Mouse (Mus musculus): ENCODE measurements around the gene Slc39a5. TPM values are rescaled to one million over a fixed set of nuclear protein-coding genes. Genes with fewer than 3 reads are reported as not detected.

Slc39a5 gene
- total and polyA plus RNA-seq, 3 experiments = not detected

DNA sequence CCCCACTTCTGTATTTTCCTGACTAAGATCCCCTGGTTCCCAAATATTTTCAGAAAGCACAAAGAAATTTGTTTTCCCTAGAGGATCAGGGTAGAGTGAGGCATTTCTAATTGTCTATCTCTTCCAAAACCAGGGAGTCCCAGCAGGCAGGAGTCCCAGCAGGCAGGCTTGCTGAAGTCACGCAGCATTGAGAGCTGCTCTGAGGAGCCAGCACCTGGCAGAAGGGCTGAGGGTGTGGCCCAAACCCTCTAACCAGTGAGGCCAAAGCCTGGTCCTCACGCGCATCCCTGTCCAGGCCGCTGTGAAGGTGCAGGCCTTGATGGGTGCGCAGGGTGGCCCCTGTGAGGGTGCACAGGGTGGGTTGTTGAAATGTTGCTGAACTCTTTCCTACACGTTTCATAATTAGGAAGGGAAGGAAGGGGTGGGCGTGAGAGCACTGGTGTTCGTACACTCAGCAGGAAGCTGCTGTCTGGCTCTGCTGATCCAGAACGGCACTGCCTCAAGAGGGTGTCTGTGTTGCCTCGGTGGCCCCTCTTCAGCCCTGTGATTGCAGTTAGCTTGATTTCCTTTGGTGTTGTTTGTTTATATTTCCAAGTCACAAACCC is 37.7 kb upstream of the Slc39a5 start:
- DNase-seq = peak; percentile 35 to 46
- H3K79me2 ChIP-seq (replicated peaks; ENCODE audit: control insufficient read depth, insufficient read depth, low read length) = no peaks in the 10 kb centered on the region
- no peak for TF ChIP-seq POLR2A (IDR thresholded peaks at IDR 0.05; ENCODE audit: insufficient read depth, low read depth, low read length)
- TF ChIP-seq CTCF (IDR thresholded peaks at IDR 0.05) = no peak
- no peak for TF ChIP-seq EP300 (IDR thresholded peaks at IDR 0.05; ENCODE audit: insufficient read depth, low read depth, low read length)
- no peaks in the 10 kb centered on the region; the same call in 1 of the 2 replicates for H3K36me3 ChIP-seq (ENCODE audit: control insufficient read depth, insufficient read depth, low read length)
- no peak overlapping the region for H3K9ac ChIP-seq (ENCODE audit: low read depth, low read length)
- 47% methylated on average over 10 of the region's 10 CpGs for WGBS
- H3K27me3 ChIP-seq (ENCODE audit: control insufficient read depth, insufficient read depth, low read length) = no peaks in the 10 kb centered on the region
- H3K4me1 ChIP-seq (ENCODE audit: control insufficient read depth, insufficient read depth, low read length) = peaks cover 8% of the 10 kb centered on the region
- H3K4me3 ChIP-seq = no peak overlapping the region
- intact Hi-C loops (cut with DNase I) = no loop called here
- H3K27ac ChIP-seq = peak overlapping the region; percentile 40

DNA sequence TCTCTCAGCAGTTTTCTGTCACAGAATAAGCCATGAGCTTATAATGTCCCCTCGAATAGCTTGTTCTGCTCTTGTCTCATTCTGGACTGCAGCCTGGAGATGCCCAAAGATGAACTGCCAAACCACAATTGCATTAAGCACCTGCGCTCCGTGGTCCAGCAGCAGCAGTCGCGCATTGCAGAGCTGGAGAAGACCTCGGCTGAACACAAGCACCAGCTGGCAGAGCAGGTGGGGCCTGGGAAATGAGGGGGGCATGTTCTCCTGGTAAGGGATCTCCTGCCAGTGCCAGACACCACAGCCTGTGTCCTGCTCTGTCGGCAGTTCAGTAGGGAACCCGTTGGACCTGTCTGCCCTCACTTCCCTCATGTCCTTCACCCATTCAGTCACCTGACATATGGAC is 35.3 kb upstream of the Slc39a5 start:
- Histone ChIP-seq H3K79me2 (replicated peaks; ENCODE audit: control insufficient read depth, insufficient read depth, low read length) (no peaks in the 10 kb centered on the region), H3K27ac (no peak overlapping the region), H3K9ac (ENCODE audit: low read depth, low read length) (no peak overlapping the region), H3K4me3 (no peak overlapping the region), H3K27me3 (ENCODE audit: control insufficient read depth, insufficient read depth, low read length) (no peaks in the 10 kb centered on the region), H3K36me3 (ENCODE audit: control insufficient read depth, insufficient read depth, low read length) (no peaks in the 10 kb centered on the region; the same call in 1 of the 2 replicates), H3K4me1 (ENCODE audit: control insufficient read depth, insufficient read depth, low read length) (peaks cover 8% of the 10 kb centered on the region)
- DNase-seq = no peak
- intact Hi-C loops (cut with DNase I) = no loop called here
- no peak for TF ChIP-seq EP300 (IDR thresholded peaks at IDR 0.05; ENCODE audit: insufficient read depth, low read depth, low read length)
- TF ChIP-seq POLR2A (IDR thresholded peaks at IDR 0.05; ENCODE audit: insufficient read depth, low read depth, low read length) = no peak
- TF ChIP-seq CTCF (IDR thresholded peaks at IDR 0.05) = no peak
- WGBS = 71% methylated on average over 8 of the region's 8 CpGs

DNA sequence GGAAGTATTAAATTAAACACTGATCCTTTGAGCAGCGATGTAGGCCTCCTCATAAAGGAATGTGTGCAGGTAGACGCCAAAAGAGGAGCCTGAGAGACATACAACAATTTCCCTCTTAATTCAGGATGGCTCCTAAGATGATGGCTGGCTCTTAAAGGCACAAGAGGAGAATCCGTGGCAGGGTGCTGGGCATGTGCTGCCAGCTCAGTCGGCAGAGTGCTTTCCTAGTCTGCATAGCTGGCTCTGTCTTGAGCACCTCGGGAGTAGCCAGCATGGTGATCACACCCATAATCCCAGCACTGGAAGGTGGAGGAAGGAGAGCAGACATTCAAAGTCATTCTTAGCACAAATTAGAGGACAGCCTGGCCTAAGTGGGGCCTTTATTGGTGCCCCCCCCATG is 34.8 kb upstream of the Slc39a5 start:
- no peaks in the 10 kb centered on the region for H3K27me3 ChIP-seq (ENCODE audit: control insufficient read depth, insufficient read depth, low read length)
- no peaks in the 10 kb centered on the region; the same call in 1 of the 2 replicates for H3K36me3 ChIP-seq (ENCODE audit: control insufficient read depth, insufficient read depth, low read length)
- H3K4me3 ChIP-seq = no peak overlapping the region
- peak overlapping the region; percentile 61; the same call in 1 of the 2 replicates for H3K27ac ChIP-seq
- H3K79me2 ChIP-seq (replicated peaks; ENCODE audit: control insufficient read depth, insufficient read depth, low read length) = no peaks in the 10 kb centered on the region
- intact Hi-C loops (cut with DNase I) = no loop called here
- WGBS = 46% methylated on average over 5 of the region's 5 CpGs
- peaks cover 8% of the 10 kb centered on the region for H3K4me1 ChIP-seq (ENCODE audit: control insufficient read depth, insufficient read depth, low read length)
- DNase-seq = no peak
- no peak overlapping the region for H3K9ac ChIP-seq (ENCODE audit: low read depth, low read length)
- TF ChIP-seq EP300 (IDR thresholded peaks at IDR 0.05; ENCODE audit: insufficient read depth, low read depth, low read length) = no peak
- TF ChIP-seq CTCF (IDR thresholded peaks at IDR 0.05) = no peak
- no peak for TF ChIP-seq POLR2A (IDR thresholded peaks at IDR 0.05; ENCODE audit: insufficient read depth, low read depth, low read length)

DNA sequence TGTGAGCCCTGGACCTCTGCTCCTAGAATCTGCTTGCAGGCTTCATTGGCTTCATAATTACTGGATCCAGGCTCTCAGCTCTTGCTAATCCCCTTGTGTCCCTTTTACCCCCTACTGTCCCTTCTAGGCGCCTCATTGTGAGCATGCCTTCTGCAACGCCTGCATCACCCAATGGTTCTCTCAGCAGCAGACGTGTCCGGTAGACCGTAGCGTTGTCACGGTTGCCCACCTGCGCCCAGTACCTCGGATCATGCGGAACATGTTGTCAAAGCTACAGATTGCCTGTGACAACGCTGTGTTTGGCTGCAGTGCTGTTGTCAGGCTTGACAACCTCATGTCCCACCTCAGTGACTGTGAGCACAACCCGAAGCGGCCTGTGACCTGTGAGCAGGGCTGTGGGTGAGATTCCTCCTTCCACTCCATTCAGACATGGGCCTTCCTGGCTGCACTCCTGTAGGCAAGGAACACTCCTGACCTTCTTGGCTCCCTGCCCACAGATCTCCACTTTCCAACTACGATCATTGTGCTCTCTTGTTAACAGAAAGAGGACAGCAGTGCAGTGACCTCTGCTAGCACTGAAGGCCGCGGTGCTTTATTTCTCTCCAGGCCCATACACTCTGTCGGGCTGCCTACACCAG is 34.3 kb upstream of the Slc39a5 start:
- 57% methylated on average over 17 of the region's 17 CpGs for WGBS
- Histone ChIP-seq H3K27ac (peak overlapping the region; percentile 61; the same call in 1 of the 2 replicates), H3K27me3 (ENCODE audit: control insufficient read depth, insufficient read depth, low read length) (no peaks in the 10 kb centered on the region), H3K79me2 (replicated peaks; ENCODE audit: control insufficient read depth, insufficient read depth, low read length) (no peaks in the 10 kb centered on the region), H3K4me3 (no peak overlapping the region), H3K4me1 (ENCODE audit: control insufficient read depth, insufficient read depth, low read length) (peaks cover 7% of the 10 kb centered on the region), H3K9ac (ENCODE audit: low read depth, low read length) (no peak overlapping the region), H3K36me3 (ENCODE audit: control insufficient read depth, insufficient read depth, low read length) (no peaks in the 10 kb centered on the region; the same call in none of the 2 replicates)
- peak; percentile 48 to 71 for DNase-seq
- TF ChIP-seq CTCF (IDR thresholded peaks at IDR 0.05) (no peak), POLR2A (IDR thresholded peaks at IDR 0.05; ENCODE audit: insufficient read depth, low read depth, low read length) (no peak), EP300 (IDR thresholded peaks at IDR 0.05; ENCODE audit: insufficient read depth, low read depth, low read length) (no peak)
- intact Hi-C loops (cut with DNase I) = no loop called here

DNA sequence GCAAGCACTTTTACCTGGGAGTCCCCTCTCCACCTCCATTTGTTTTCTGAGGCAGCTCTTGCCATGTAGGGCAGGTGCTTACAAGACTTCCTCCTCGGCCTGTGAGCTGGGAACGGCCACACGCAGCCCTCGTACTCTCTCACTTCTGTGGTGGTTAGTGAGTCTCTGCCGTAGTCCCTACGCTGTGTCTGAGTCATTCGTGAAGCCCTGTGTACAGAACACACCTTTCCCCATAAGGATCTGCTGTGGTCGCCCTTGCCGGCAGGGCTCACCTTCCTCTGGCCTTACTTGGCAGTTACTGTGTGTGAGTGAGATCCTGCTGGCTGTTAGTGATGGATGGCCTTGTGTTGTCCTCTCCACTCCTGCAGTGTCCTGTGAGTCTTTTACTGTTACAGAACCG is 33.7 kb upstream of the Slc39a5 start:
- TF ChIP-seq POLR2A (IDR thresholded peaks at IDR 0.05; ENCODE audit: insufficient read depth, low read depth, low read length) (no peak), EP300 (IDR thresholded peaks at IDR 0.05; ENCODE audit: insufficient read depth, low read depth, low read length) (no peak), CTCF (IDR thresholded peaks at IDR 0.05) (no peak)
- intact Hi-C loops (cut with DNase I) = no loop called here
- peak in 1 of 2 experiments; percentile 29 for DNase-seq
- Histone ChIP-seq H3K4me3 (no peak overlapping the region), H3K9ac (ENCODE audit: low read depth, low read length) (no peak overlapping the region), H3K27me3 (ENCODE audit: control insufficient read depth, insufficient read depth, low read length) (no peaks in the 10 kb centered on the region), H3K36me3 (ENCODE audit: control insufficient read depth, insufficient read depth, low read length) (no peaks in the 10 kb centered on the region; the same call in none of the 2 replicates), H3K79me2 (replicated peaks; ENCODE audit: control insufficient read depth, insufficient read depth, low read length) (no peaks in the 10 kb centered on the region), H3K4me1 (ENCODE audit: control insufficient read depth, insufficient read depth, low read length) (peaks cover 6% of the 10 kb centered on the region), H3K27ac (no peak overlapping the region)
- 71% methylated on average over 10 of the region's 10 CpGs for WGBS

DNA sequence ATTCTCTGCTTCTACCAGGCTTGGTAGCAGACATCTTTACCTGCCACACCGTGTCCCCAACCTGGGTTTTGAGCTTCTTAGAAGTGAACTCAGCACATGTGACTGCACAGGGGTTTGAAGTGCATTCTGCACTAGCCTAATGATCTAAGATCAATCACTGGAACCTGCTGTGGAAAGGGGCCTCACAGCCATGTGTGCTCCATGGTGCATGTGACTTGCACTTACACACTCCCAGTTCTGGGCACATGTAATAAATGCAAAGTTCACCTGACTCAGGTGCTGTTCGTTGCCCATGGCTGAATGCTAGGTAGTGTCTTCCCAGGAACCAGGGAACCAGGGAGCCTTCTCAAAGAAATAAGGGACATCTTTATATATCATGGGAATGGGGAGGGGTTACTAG is 32.4 kb upstream of the Slc39a5 start:
- Histone ChIP-seq H3K27ac (no peak overlapping the region), H3K4me1 (ENCODE audit: control insufficient read depth, insufficient read depth, low read length) (peaks cover 4% of the 10 kb centered on the region; the same call in 1 of the 2 replicates), H3K4me3 (no peak overlapping the region), H3K9ac (ENCODE audit: low read depth, low read length) (no peak overlapping the region), H3K27me3 (ENCODE audit: control insufficient read depth, insufficient read depth, low read length) (no peaks in the 10 kb centered on the region), H3K79me2 (replicated peaks; ENCODE audit: control insufficient read depth, insufficient read depth, low read length) (no peaks in the 10 kb centered on the region), H3K36me3 (ENCODE audit: control insufficient read depth, insufficient read depth, low read length) (peaks cover 4% of the 10 kb centered on the region)
- intact Hi-C loops (cut with DNase I) = no loop called here
- no peak for DNase-seq
- WGBS = 98% methylated on average over 2 of the region's 2 CpGs
- no peak for TF ChIP-seq CTCF (IDR thresholded peaks at IDR 0.05)
- no peak for TF ChIP-seq EP300 (IDR thresholded peaks at IDR 0.05; ENCODE audit: insufficient read depth, low read depth, low read length)
- no peak for TF ChIP-seq POLR2A (IDR thresholded peaks at IDR 0.05; ENCODE audit: insufficient read depth, low read depth, low read length)

Measured in heart, adult 2 months (tissue).